Mouse (Mus musculus) forebrain, postnatal 0 days (tissue): ENCODE measurements at regions not wholly inside any gene's neighbourhood (a gene's known extent, or its start where the extent isn't known, plus 50 kb on each side); places are given as distances from the start of the nearest gene placed in this dataset.
A peak's percentile ranks its signal among the peaks of the same experiment; 100 is the strongest.

Experiments
- ATAC-seq: fragments of 200-750 bp; cut with Nextera tagmentation; 2 replicates; pipeline ENCODE4 v1.8.0; 2017; ENCODE audit warnings: mild to moderate bottlenecking, moderate library complexity
- DNase-seq: peaks from one replicate; pipeline ENCODE4 v3.0.0-alpha.2; 2015
- H3K27ac ChIP-seq: fragments of 300-500 bp; sonication (generic); 2 replicates; pipeline ENCODE4 v1.5.1; 2014; ENCODE audit warnings: low read depth, mild to moderate bottlenecking, antibody characterized with exemption, low read length, moderate library complexity, mixed read lengths
- H3K27me3 ChIP-seq: fragments of 300-500 bp; sonication (generic); 2 replicates; pipeline ENCODE4 v1.6.1; 2014; ENCODE audit warnings: mild to moderate bottlenecking, low read length, mixed read lengths; ENCODE audit not compliant: insufficient read depth
- H3K36me3 ChIP-seq: fragments of 300-500 bp; sonication (generic); 2 replicates; pipeline ENCODE4 v1.6.1; 2014; ENCODE audit warnings: mild to moderate bottlenecking, moderate library complexity; ENCODE audit not compliant: insufficient read depth
- H3K4me1 ChIP-seq: fragments of 300-500 bp; sonication (generic); 2 replicates; pipeline ENCODE4 v1.6.1; 2014; ENCODE audit warnings: antibody characterized with exemption; ENCODE audit not compliant: insufficient read depth
- H3K4me2 ChIP-seq: fragments of 300-500 bp; sonication (generic); 2 replicates; pipeline ENCODE4 v1.6.1; 2014; ENCODE audit warnings: low read depth, mild to moderate bottlenecking, moderate library complexity
- H3K4me3 ChIP-seq: fragments of 300-500 bp; sonication (generic); 2 replicates; pipeline ENCODE4 v1.5.1; 2014; ENCODE audit warnings: low read depth, low read length, mixed read lengths
- H3K9ac ChIP-seq: fragments of 300-500 bp; sonication (generic); 2 replicates; pipeline ENCODE4 v1.6.1; 2014; ENCODE audit warnings: mild to moderate bottlenecking
- H3K9me3 ChIP-seq: fragments of 300-500 bp; sonication (generic); 2 replicates; pipeline ENCODE4 v1.6.1; 2016; ENCODE audit warnings: low read length
- CTCF ChIP-seq: sonication (generic); IDR thresholded peaks from 2 replicates; pipeline ENCODE4 v1.5.1; 2016; ENCODE audit warnings: antibody characterized with exemption, control low read depth, low read depth
- WGBS: fragments of 180-500 bp; shearing (Covaris S2); extraction: QIAGEN DNeasy Blood & Tissue Kit; methylation state at CpG from one replicate; pipeline ENCODE4 v1.1.7; 2014; 5-methylcytosine and 5-hydroxymethylcytosine counted together

DNA sequence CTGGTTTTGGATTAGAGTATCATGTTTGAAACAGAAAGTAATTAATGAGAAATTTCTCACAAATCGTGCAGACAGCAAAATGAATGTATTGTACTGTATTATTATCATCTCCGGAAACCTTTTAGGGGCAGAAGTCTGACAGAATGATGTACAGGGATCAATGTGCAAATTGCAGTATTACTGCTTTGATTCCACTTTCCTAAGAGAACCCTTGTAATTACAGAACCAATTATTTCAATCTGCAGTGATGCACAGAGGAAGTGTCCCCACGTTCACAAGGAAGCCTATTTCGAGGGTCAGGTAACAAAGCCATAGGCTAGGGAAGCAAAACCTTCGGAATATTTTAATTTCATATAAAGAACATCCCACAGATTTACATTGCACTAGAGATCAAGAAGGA, 364.4 kb downstream of the Slc6a15 start:
- 43% methylated on average over 5 of the region's 5 CpGs for WGBS
- H3K9me3 ChIP-seq, result no peaks in the 10 kb centered on the region
- H3K9ac ChIP-seq, result no peak overlapping the region
- TF ChIP-seq CTCF, result no peak
- no peaks in the 10 kb centered on the region for H3K36me3 ChIP-seq
- ATAC-seq (no peak), DNase-seq (no peak)
- no peaks in the 10 kb centered on the region for H3K4me1 ChIP-seq
- no peak overlapping the region for H3K4me3 ChIP-seq
- no peaks in the 10 kb centered on the region for H3K27me3 ChIP-seq
- no peak overlapping the region for H3K27ac ChIP-seq
- no peak overlapping the region for H3K4me2 ChIP-seq

DNA sequence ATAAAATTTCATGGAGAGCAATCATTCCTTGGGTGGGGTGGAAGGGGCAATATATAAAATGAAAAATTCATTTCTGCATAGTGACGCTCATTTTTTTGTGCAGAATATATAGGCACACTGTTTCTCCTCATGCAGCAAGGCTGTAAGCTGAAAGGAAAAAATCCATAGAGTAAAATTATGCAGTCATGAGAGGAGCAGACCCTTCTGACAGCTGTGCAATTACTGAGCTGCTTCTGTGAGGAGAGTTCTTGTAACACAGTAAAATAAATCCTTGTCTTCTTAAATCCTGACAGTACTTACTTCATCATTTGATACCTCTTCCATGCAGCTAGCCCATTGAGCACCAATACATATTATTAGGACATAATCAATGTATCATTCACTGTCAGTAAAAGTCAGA, 362.7 kb upstream of the Gm21293 start:
- peak; percentile 12 for DNase-seq

DNA sequence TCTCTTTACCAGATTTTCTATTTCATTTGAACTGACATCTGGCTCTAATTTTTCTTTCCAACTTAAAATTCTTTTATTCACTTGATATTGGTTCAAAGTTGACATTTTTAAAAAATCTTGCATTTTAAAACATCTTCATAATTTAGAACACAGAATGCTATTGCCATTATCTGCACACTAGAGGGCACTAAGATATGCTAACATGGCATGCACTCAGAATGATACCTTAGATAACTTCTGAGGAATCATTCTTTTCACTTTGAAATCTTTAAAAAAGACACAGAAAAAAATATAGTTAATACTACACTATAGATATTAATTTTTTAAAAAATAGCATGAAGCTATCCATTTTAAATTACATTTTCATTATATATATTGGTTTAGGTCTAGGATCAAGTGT, 357.9 kb upstream of the Gm21293 start:
- Histone ChIP-seq H3K27me3 (no peaks in the 10 kb centered on the region), H3K27ac (no peak overlapping the region), H3K36me3 (no peaks in the 10 kb centered on the region), H3K4me1 (0 out of 2 replicates have a peak, but pooled peaks cover 4% of the 10 kb centered on the region), H3K4me2 (no peak overlapping the region), H3K9ac (no peak overlapping the region), H3K4me3 (no peak overlapping the region), H3K9me3 (no peaks in the 10 kb centered on the region)
- TF ChIP-seq CTCF, result peak; percentile 73
- DNase-seq (peak; percentile 28), ATAC-seq (no peak)

More for the DNA sequence above, 362.7 kb upstream of the Gm21293 start:
- Histone ChIP-seq H3K27ac (no peak overlapping the region), H3K27me3 (no peaks in the 10 kb centered on the region), H3K9ac (no peak overlapping the region), H3K36me3 (no peaks in the 10 kb centered on the region), H3K4me3 (no peak overlapping the region), H3K4me2 (no peak overlapping the region), H3K9me3 (no peaks in the 10 kb centered on the region), H3K4me1 (0 out of 2 replicates have a peak, but pooled peaks cover 4% of the 10 kb centered on the region)
- WGBS, result 70% methylated on average over 1 of the region's 1 CpGs
- no peak for TF ChIP-seq CTCF
- ATAC-seq, result peak; percentile 38; the same call in 1 of the 2 replicates

DNA sequence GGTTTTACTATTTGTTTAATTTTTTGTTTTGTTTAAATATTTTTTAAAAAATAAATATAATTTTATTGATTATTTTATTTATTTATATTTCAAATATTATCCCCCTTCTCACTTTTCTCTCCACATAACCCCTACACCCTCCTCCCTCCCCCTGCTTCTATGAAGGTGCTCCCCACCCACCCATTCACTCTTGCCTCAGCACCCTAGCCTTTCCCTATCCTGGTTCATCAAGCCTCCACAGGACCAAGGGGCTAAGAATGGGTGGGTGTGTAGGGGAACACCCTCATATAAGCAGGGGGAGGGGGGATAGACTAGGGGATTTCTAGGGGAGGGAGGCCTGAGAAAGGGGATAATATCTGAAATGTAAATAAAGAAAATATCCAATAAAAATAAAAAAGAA, 313.7 kb upstream of the Gm21293 start:
- no peak for ATAC-seq
- no peak overlapping the region for H3K9ac ChIP-seq
- H3K4me2 ChIP-seq, result no peak overlapping the region
- no peak overlapping the region for H3K27ac ChIP-seq
- H3K4me1 ChIP-seq, result no peaks in the 10 kb centered on the region
- H3K27me3 ChIP-seq, result no peaks in the 10 kb centered on the region
- DNase-seq, result no peak
- no peaks in the 10 kb centered on the region for H3K36me3 ChIP-seq
- H3K4me3 ChIP-seq, result no peak overlapping the region
- H3K9me3 ChIP-seq, result no peaks in the 10 kb centered on the region
- TF ChIP-seq CTCF, result no peak

DNA sequence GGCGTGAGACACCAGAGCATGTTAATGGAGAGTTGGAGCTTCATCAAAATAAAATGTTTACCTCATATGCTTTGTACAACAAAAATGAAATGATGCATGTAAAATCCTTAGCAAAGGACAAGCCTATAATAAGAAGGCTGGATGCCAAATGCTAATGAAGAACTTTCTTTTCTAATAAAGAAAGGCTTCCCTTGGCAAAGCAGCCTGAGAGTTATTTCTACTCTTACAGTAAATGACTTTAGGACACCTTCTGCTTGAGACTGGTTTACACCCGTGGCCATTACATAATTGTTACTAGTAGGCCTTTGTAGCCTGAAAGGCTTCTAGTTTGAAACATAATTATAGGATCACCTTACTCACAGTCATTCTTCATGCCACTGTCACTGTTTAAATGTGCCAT, 310.7 kb upstream of the Gm21293 start:
- 33% methylated on average over 2 of the region's 2 CpGs for WGBS
- no peak overlapping the region for H3K4me2 ChIP-seq
- TF ChIP-seq CTCF, result no peak
- no peak overlapping the region for H3K9ac ChIP-seq
- H3K9me3 ChIP-seq, result no peaks in the 10 kb centered on the region
- no peak for DNase-seq
- ATAC-seq, result no peak
- H3K27ac ChIP-seq, result no peak overlapping the region
- H3K36me3 ChIP-seq, result no peaks in the 10 kb centered on the region
- H3K4me1 ChIP-seq, result no peaks in the 10 kb centered on the region
- H3K27me3 ChIP-seq, result no peaks in the 10 kb centered on the region
- no peak overlapping the region for H3K4me3 ChIP-seq

DNA sequence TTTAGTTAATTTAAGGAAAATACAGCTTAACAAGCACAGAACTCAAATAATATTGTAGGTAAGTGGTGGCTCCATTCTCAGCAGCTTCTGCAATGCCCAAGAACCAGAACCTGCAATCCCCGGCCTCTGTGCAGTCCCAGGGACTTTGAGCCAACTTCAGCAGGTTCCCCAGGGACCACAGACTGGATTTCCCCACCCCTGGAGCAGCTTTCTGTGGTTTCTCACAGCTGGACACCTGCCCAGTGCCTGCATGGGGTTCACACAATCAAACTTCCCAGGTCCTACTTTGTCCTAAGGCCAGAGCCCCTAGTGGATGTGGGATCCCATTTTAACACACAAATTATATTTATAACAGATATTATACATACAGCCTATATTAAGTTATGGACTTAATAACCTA, 287.6 kb upstream of the Gm21293 start:
- no peaks in the 10 kb centered on the region for H3K4me1 ChIP-seq
- DNase-seq (no peak), ATAC-seq (no peak)
- no peaks in the 10 kb centered on the region for H3K9me3 ChIP-seq
- H3K4me2 ChIP-seq, result no peak overlapping the region
- TF ChIP-seq CTCF, result no peak
- H3K4me3 ChIP-seq, result no peak overlapping the region
- no peak overlapping the region for H3K9ac ChIP-seq
- no peak overlapping the region for H3K27ac ChIP-seq
- H3K27me3 ChIP-seq, result no peaks in the 10 kb centered on the region
- no peaks in the 10 kb centered on the region for H3K36me3 ChIP-seq
- 71% methylated on average over 1 of the region's 1 CpGs for WGBS

DNA sequence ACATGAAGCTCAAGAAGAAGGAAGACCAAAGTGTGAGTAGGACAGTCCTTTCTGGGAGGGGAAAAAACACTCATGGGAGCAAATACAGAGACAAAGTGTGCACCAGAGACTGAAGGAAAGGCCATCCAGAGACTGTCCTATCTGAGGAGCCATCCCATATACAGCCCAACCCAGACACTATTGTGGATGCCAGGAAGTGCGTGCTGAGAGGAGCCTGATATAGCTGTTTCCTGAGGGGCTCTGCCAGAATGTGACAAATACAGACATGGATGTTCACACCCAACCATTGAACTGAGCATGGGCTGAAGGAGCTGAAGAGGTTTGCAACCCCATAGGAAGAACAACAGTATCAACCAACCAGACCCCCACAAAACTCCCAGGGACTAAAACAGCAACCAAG, 281.9 kb upstream of the Gm21293 start:
- Histone ChIP-seq H3K9ac (no peak overlapping the region), H3K4me1 (no peaks in the 10 kb centered on the region), H3K27me3 (no peaks in the 10 kb centered on the region), H3K9me3 (no peaks in the 10 kb centered on the region), H3K27ac (no peak overlapping the region), H3K36me3 (no peaks in the 10 kb centered on the region), H3K4me3 (no peak overlapping the region), H3K4me2 (no peak overlapping the region)
- TF ChIP-seq CTCF, result no peak
- ATAC-seq, result no peak
- DNase-seq, result no peak
- 84% methylated on average over 1 of the region's 1 CpGs for WGBS

DNA sequence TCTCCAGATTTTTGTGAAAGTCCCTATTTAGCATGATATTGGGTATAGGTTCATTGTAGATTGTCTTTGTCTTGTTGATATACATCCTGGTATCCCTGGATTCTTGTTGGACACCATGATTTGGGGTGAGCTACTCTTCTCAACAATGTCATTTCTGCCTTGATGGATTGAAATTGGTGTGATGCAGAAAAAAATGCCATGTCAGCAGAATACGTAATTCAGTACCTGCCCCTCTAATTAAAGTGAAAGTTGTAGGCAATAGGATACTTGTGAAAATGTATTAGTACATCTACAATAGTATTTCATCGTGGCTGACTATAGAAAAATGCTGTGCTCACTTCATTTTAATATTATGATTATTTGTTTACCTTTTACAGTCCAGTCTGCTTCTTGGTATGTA, 280.7 kb upstream of the Gm21293 start:
- Histone ChIP-seq H3K4me3 (no peak overlapping the region), H3K4me2 (no peak overlapping the region), H3K9me3 (no peaks in the 10 kb centered on the region), H3K4me1 (no peaks in the 10 kb centered on the region), H3K9ac (no peak overlapping the region), H3K36me3 (no peaks in the 10 kb centered on the region), H3K27me3 (no peaks in the 10 kb centered on the region), H3K27ac (no peak overlapping the region)
- DNase-seq (no peak), ATAC-seq (no peak)
- TF ChIP-seq CTCF, result no peak
- WGBS, result 86% methylated on average over 2 of the region's 2 CpGs
